Mouse (Mus musculus): ENCODE measurements around the gene Chd2.

Gene Chd2

DNA sequence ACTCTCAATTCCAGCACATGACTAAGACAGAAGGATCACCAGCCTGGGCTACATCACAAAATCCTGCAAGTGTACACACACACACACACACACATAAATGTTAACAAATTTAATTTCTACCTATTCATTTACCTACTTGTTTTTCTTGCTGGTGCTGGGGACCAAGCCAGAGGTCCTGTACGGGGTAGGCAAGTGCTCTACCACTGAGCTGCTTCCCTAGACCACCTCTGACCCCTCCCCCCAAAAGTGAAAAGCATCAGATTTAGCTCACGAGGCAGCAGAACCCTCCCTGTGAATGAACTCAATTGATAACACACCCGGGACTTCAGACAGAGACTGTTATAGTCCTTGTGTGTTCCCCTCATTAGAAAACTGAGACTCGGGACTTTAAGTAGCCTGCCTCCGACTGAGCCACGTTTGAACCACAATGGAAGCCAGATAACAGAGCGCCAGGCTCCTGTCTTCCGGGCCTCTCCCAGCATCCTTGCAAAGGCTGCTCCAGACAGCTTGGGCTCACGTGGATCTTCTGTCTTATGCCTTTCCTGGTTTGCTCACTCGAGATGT lies 19.9 kb upstream of the Chd2 start:
- no peak for DNase-seq (ENCODE audit: low spot score)

DNA sequence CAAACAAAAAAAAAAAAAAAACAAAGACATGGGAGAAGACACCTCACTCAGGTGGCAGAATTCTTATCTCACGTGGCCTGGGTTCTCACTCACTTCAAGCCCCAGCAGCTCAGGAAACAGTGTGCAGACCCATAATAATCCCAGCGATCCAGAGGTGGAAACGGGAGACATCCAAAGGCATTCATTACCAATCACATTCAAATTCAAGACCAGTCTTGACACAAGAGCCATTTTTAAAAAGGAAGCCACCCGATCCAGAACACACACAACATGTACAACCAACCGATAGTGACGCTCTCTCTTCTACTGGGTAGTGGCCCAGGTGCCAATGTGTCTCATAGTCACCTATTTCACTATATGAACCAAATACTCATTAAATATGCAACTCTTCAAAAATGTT lies 19.2 kb upstream of the Chd2 start:
- DNase-seq (ENCODE audit: low spot score), result no peak

GRCm38 (mm10) chr7:73559853-73560190 lies 18.2 kb upstream of the Chd2 start:
- DNase-seq (ENCODE audit: low spot score), result no peak

- DNase-seq (ENCODE audit: low spot score), result no peak
Observed at GRCm38 (mm10) chr7:73559170-73559852, 17.7 kb upstream of the Chd2 start.

DNA sequence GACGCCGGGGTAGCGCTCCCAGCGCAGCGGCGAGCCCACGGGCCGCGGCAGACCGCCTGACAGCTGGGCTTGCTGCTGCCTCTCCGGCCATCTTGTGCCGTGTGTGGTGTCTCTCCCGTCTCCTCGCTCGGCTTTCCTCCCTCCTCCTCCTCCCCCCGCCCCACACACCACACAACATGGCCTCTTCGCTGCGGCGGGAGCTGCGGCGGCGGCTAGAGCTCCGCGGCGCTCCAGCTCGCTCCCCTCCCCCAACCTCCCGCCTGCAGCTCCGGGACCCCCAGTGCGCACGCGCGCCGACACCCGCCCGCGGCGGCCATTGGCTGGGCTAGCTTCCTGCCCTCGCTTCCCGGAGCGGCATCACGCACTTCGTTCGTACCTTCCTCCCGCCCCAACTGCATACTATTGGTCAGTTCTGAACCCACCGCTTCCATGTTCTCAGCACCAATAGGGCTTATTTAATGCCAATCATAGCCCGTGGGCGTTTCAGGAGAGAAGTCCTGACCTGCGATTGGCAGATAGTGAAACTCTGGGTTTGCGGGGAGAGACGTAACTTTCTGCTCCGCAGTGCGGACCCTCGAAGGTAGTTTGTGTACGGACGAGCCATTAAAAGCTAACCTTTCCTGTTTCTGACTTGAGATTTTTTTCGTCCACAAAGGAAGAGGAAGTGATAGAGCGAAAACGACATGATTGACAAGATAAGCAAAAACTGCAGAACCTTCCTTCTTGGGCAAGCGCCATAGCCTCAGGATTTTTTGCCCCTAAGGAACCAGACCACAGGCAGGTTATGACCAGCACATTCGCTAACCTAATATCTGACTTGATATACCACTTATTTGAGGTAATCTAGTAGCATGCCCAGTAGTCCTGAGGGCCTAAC lies 16.9 kb upstream of the Chd2 start:
- peak; percentile 99 for DNase-seq (ENCODE audit: low spot score)

- no peak for DNase-seq (ENCODE audit: low spot score)
Observed at GRCm38 (mm10) chr7:73557671-73558265, 16.1 kb upstream of the Chd2 start.

DNA sequence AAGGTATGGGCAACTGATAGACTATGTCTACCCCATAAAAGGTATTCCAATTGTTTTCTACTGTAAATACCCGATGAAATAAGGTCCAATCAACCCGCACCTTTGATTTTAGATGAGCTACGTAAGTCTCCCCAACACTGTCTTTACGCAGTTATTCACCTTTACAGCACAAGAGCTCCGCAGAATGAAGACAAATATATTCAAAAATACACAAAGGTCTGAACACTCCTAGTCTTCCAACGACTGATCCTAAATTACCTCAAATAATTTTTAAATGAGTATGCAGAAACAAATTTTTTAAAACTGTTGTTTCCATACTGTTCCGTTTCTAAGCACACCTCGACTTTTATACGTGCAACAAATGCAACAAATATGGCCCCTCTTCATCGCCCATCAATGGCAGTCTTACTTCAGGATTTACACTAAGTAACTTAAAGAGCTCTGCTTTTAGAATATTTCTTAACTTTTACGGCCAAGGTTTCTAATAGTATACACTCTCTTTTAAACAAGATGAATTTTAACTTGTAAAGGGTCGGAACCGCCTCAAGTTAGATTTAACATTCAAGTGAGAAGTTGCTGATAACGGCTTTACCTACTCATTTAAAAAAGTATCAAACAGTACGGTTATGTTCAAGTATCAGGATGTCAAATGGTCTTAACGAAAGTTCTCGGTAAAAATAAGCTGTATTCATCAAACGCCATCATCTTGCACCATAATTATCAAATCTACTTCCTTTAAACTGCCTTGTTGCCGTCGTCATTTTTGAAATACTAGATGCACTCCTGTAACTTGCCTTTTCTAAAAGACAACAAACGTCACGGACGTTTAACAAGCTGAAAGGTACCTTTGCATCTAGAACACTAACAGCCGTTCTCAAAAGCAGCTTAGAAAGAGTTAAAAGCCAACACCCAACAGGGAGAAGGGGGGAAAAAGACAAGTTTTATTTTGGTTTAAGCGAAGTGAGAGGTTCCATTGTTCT lies 15.3 kb upstream of the Chd2 start:
- DNase-seq (ENCODE audit: low spot score), result peak; percentile 61

GRCm38 (mm10) chr7:73555918-73556580 lies 14.4 kb upstream of the Chd2 start:
- no peak for DNase-seq (ENCODE audit: low spot score)

DNA sequence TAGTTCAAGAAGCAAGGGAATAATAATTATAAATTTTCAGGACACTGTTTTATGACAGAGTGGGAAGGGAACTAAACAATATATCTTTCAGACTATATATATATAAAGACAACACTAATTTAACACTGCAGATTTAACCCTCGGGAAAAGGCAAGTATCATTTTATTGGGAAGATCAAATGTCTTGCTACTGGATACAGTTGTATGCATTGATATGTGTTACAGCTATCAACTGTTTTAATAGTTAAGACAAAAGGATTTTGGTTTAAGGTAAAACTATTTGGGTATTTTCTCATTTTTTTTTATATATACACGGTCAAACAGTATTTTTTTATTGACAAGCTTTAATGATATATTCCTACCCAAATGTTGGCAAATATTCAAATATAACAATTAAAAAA lies 13.2 kb upstream of the Chd2 start:
- no peak for DNase-seq (ENCODE audit: low spot score)

- no peak for DNase-seq (ENCODE audit: low spot score)
Observed at GRCm38 (mm10) chr7:73553160-73553559, 11.5 kb upstream of the Chd2 start.

- DNase-seq (ENCODE audit: low spot score), result no peak
Observed at GRCm38 (mm10) chr7:73552054-73552750, 10.6 kb upstream of the Chd2 start.

DNA sequence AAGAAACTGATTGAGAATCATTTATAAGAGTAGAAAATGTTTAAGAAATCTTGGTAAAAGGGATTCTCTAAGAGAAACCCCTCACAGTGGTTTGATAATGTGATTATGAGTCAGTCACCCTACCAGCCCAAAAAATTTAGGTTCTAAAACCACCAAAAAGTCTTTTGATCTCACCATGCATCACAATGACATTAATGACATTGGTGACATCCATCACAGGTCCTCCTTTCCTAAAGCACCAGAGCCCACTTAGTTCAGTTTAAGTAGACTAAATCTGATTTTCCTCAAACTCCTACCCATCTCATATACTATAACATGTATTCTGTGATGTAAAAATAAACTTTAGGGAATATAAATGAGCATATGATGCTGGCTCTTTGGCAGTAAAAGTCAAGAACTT lies 9.7 kb upstream of the Chd2 start:
- no peak for DNase-seq (ENCODE audit: low spot score)

DNA sequence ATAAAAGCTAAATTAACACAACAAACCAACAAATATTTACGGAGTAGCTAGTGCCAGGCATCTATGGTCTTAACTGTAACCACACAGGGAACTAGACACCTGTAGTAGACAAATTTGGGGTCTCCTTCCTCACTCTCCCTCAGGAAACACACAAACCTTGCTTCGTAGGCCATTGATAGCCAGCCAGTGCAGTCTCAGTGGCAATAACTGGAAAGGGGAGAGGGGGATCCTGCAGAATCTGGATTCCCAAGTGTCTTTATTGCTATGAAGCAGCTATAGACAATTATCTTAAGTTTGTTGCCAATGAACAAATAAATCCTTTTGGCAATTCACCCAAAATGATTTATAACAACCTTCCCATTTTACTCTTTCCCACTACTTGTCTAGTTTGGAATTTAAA lies 6.4 kb upstream of the Chd2 start:
- no peak for DNase-seq (ENCODE audit: low spot score)

GRCm38 (mm10) chr7:73546561-73547510 lies 5.2 kb upstream of the Chd2 start:
- no peak for DNase-seq (ENCODE audit: low spot score)

DNA sequence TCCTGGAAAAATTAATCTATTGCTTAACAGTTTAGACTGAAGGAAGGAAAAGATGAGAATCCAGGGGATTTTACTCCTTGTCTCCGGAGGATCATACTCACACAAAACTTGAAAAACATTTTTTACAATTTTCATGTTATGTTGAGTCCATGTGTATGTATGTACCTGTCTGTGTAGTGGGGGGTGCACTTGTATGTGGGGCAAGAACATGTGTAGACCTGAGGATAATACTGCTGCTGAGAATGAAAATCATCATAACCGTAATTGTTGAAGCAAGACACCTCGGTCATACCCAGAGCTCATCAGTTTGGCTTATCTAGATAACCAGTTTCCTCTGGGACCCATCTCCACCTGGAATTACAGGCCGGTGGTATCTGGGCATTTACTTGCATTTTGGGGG lies 3.4 kb upstream of the Chd2 start:
- no peak for DNase-seq (ENCODE audit: low spot score)

DNA sequence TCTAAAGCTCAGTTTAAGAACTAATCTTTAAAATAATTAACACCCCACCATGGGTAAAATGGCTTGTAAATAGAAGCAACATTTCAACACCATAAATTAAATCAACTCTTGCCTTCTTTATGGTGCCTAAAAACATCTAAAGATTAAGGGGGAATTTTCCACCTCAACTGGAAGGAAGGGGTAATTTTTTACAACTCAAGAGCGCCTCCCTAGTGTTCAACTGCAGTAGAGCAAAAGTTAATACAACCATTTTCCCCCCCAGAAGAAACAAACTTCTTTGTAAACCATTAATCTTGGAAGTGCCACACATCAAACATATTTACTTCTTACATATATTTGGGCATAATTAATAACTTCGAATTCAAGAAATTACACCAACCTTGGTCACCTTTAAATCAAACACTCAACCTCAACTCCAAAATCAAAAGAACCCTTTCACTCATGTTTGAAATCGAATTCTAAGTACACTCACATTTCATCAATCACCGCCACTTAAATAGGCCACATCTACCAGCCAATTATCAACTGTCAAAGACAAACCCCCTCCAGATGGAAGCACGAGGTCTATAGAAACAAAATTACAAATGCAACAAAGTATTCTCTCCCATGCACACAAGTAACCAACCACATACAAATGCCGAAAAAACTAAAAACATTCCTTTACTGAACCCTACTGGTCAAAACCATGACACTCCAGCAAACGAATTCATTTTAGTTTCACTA lies 662 bp upstream of the Chd2 start:
- DNase-seq (ENCODE audit: low spot score), result no peak

GRCm38 (mm10) chr7:73541079-73541390 lies 595 bp downstream of the Chd2 start:
- DNase-seq (ENCODE audit: low spot score), result no peak

DNA sequence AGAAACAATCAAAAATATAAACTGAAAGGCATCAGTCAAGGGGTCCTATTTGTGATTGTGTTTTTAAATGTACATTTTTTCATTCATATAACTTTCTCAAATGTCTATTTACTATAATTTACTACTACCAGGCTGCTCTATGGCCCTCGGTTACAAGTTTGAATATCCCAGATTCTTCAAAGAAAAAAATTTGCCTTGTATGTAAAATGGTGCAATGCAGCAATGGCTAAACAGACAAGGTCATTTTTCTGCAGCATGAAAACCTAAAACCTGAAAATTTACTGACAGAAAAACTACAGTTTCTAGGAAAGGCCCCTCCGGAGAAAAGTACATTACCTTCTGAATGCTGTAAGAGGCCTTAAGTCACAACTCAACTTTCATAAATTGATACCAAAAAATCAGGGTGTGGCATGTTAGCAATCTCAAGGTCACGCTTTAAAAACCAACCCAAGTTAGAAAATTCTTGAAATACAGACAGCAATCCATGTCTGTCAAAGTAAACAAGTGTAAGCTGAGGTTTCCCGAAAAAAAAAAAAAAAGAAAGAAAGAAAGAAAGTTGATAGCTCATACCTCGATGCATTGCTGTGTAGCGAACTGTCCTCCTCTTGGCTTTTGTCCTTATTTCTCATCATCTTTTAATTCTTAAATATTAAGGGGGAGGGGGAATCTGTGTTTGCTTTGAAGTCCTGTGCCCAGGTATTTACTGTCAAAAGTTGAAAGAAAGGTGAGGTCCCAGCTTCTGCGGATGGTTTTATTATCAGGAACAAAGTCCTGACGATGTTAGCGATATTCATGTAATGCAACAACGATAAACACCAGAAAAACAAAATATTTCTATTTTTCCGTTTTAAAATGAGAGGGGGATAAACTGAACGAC lies 1.2 kb downstream of the Chd2 start:
- no peak for DNase-seq (ENCODE audit: low spot score)
